Mouse (Mus musculus) limb, embryonic 11.5 days (tissue): Measurements from ENCODE around the gene Hacl1. TPM values are rescaled to one million over a fixed set of nuclear protein-coding genes. Genes with fewer than 3 reads are reported as not detected.

Experiments used
- ATAC-seq: fragments of 200-750 bp; cut with Nextera tagmentation; 2 replicates; pipeline ENCODE4 v1.8.0; 2017; ENCODE audit warnings: low read depth; ENCODE audit not compliant: insufficient number of reproducible peaks, low FRiP score, low TSS enrichment
- DNase-seq: peaks from one replicate; pipeline ENCODE4 v3.0.0-alpha.2; 2015; ENCODE audit warnings: low spot score
- H3K27ac ChIP-seq: fragments of 300-500 bp; sonication (generic); replicated peaks from 2 replicates; pipeline ENCODE4 v1.5.1; 2014; ENCODE audit warnings: low read depth, mild to moderate bottlenecking, low read length
- H3K27me3 ChIP-seq: fragments of 300-500 bp; sonication (generic); 2 replicates; pipeline ENCODE4 v1.6.1; 2014; ENCODE audit warnings: mild to moderate bottlenecking, low read length, mixed read lengths; ENCODE audit not compliant: control insufficient read depth, insufficient read depth
- H3K36me3 ChIP-seq: fragments of 300-500 bp; sonication (generic); 2 replicates; pipeline ENCODE4 v1.6.1; 2014; ENCODE audit warnings: mild to moderate bottlenecking, low read length, moderate library complexity, mixed read lengths; ENCODE audit not compliant: control insufficient read depth, insufficient read depth
- H3K4me1 ChIP-seq: fragments of 300-500 bp; sonication (generic); 2 replicates; pipeline ENCODE4 v1.6.1; 2014; ENCODE audit warnings: low read length, mixed read lengths; ENCODE audit not compliant: control insufficient read depth, insufficient read depth
- H3K4me2 ChIP-seq: fragments of 300-500 bp; sonication (generic); 2 replicates; pipeline ENCODE4 v1.6.1; 2014; ENCODE audit warnings: low read depth, mild to moderate bottlenecking, moderate library complexity; ENCODE audit not compliant: severe bottlenecking
- H3K4me3 ChIP-seq: fragments of 300-500 bp; sonication (generic); 2 replicates; pipeline ENCODE4 v1.5.1; 2014; ENCODE audit warnings: low read depth, low read length
- H3K9ac ChIP-seq: fragments of 300-500 bp; sonication (generic); 2 replicates; pipeline ENCODE4 v1.6.1; 2014; ENCODE audit warnings: mild to moderate bottlenecking, low read length
- H3K9me3 ChIP-seq: fragments of 300-500 bp; sonication (generic); 2 replicates; pipeline ENCODE4 v1.6.1; 2016; ENCODE audit warnings: low read length; ENCODE audit not compliant: control insufficient read depth
- WGBS: fragments of 180-500 bp; shearing (Covaris S2); extraction: QIAGEN DNeasy Blood & Tissue Kit; methylation state at CpG from one replicate; pipeline ENCODE4 v1.1.7; 2014; 5-methylcytosine and 5-hydroxymethylcytosine counted together
- polyA plus RNA-seq: library from polyadenylated mRNA; unstranded; fragments of >200 nt; fragmentation: Nextera tagmentation; extraction: Ambion mirVana; gene quantifications from 2 replicates; pipeline ENCODE4 v1.2.1, GENCODE M21; 2014

Hacl1 gene
- polyA plus RNA-seq, 1 experiment from 2014 or later, result 10.9 TPM

DNA sequence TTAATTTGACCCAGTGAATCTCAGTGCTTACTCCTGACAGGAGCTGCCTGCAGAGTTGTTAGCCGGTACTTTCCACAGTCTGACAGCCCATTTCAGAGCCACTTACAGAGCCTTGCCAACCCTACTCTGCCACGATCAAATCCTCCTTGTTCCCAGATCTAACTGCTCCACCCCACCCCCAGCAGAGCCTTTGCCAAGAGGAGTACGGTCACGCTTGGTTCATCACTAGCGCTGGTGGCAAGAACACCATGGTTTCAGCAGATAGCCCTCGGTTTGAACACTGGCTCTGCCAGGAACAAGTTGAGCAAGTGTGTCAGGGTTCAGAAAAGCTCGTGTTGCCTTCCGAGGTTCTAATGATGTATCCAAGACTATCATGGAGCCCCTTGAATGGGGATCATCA is 54.6 kb downstream of the Hacl1 start:
- Histone ChIP-seq H3K4me3 (no peak overlapping the region), H3K4me1 (no peaks in the 10 kb centered on the region), H3K4me2 (no peak overlapping the region), H3K36me3 (no peaks in the 10 kb centered on the region), H3K27me3 (no peaks in the 10 kb centered on the region), H3K9me3 (no peaks in the 10 kb centered on the region; the same call in 1 of the 2 replicates), H3K27ac (no peak overlapping the region), H3K9ac (no peak overlapping the region)
- no peak for DNase-seq
- ATAC-seq, result no peak
- 89% methylated on average over 8 of the region's 8 CpGs for WGBS

DNA sequence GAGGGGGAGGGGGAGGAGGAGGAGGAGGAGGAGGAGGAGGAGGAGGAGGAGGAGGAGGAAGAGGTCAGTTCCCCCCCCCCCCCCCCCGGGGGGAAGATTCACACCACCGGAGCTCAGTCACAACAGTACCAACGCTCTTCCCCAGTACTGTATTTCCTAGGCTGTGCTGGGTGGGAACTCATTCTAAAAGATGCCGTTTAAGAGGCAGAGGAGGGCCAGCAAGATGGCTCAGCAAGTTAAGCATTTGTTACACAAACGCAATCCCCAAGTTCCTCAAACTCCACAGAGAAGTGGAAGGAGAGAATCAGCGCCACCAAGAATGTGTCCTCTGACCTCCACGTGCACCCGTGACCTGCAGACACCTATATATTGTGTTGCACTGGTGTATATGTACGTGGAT is 58.0 kb downstream of the Hacl1 start:
- H3K4me2 ChIP-seq, result no peak overlapping the region
- no peaks in the 10 kb centered on the region for H3K36me3 ChIP-seq
- 91% methylated on average over 8 of the region's 9 CpGs for WGBS
- no peak overlapping the region for H3K9ac ChIP-seq
- H3K27ac ChIP-seq, result no peak overlapping the region
- H3K27me3 ChIP-seq, result no peaks in the 10 kb centered on the region
- ATAC-seq, result no peak
- no peak for DNase-seq
- H3K4me1 ChIP-seq, result no peaks in the 10 kb centered on the region
- H3K4me3 ChIP-seq, result no peak overlapping the region
- H3K9me3 ChIP-seq, result no peaks in the 10 kb centered on the region

DNA sequence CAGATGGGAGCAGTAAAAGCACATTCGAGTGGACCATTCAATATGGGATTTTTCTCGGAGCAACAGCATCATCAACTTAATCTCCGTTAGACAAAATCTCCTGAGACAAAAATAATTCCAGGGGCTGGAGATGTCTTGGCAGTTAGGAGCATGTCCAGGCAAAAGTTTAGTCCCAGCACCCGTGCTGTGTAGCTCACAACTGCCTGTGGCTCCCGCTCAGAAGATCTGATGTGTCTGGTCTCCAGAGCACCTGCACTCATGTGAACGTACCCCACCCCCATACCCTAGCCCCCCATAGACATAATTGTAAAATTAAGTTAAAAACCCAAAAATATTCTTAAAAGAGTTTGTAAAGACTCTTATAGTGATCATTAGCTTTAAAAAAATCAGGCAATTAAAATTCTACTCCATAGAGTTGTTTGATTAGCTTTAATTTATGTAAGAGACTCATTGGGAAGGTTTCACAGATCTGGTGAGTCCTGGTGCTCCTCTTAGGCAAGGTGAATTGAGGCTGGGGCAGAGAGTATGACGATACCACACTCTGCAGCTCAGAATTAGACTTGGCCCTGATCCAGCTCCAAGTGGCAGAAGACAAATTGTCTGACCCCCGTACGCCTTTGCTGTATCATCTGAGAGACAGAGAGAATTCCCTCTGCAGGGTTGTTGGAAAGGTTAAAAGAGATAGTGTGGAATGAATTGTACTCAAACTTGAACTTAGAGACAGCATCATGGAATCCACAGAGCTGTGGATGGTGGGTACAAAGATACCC is 62.9 kb downstream of the Hacl1 start:
- H3K4me2 ChIP-seq, result no peak overlapping the region

DNA sequence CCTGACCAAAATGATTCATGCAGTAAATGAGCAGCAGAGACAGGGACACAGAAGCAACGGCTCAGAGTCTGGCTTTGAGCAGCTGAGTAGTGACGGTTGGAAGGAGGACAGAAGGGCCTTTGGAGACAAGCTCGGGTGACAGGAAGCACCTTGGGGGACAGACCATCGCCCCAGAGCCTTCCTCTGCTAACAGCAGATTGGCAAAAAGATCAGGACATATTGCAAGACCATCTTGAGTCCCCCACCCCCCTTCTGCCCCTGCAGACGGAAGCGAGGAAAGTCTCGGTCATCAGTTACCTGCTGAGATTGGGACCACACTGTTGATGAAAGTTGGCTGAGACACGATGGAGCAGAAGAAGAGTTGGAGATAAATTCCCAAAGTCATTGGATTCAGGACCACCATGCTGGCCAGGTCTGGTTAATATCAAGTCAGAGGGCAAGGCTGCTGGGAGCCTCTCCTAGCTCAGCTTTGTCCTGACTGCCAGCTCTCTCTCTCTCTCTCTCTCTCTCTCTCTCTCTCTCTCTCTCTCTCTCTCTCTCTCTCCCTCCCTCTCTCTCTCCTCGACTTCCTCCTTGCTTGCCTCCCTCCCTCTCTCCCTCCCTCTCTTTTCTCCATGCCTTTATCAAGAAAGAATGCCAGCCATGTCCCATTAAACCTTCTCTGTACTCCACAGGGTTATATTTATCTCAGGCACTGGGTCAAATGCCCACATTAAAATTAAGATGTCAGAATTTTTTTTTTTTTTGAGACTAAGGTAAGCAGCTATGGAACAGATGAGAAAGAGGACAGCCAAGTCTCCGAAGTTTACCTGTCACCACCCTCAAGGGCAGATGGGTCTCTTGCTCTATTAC is 64.0 kb downstream of the Hacl1 start:
- no peak for ATAC-seq
- Histone ChIP-seq H3K27ac (no peak overlapping the region), H3K27me3 (no peaks in the 10 kb centered on the region), H3K4me1 (peaks cover 17% of the 10 kb centered on the region), H3K4me3 (no peak overlapping the region), H3K9ac (no peak overlapping the region), H3K9me3 (no peaks in the 10 kb centered on the region), H3K36me3 (no peaks in the 10 kb centered on the region), H3K4me2 (no peak overlapping the region)
- 42% methylated on average over 10 of the region's 10 CpGs for WGBS
- no peak for DNase-seq

More for the DNA sequence above, 62.9 kb downstream of the Hacl1 start:
- WGBS, result 54% methylated on average over 9 of the region's 9 CpGs
- H3K27ac ChIP-seq, result no peak overlapping the region
- H3K9ac ChIP-seq, result no peak overlapping the region
- H3K4me3 ChIP-seq, result no peak overlapping the region
- no peaks in the 10 kb centered on the region for H3K36me3 ChIP-seq
- no peaks in the 10 kb centered on the region for H3K27me3 ChIP-seq
- no peaks in the 10 kb centered on the region for H3K9me3 ChIP-seq
- DNase-seq, result no peak
- ATAC-seq, result no peak
- peaks cover 17% of the 10 kb centered on the region for H3K4me1 ChIP-seq

DNA sequence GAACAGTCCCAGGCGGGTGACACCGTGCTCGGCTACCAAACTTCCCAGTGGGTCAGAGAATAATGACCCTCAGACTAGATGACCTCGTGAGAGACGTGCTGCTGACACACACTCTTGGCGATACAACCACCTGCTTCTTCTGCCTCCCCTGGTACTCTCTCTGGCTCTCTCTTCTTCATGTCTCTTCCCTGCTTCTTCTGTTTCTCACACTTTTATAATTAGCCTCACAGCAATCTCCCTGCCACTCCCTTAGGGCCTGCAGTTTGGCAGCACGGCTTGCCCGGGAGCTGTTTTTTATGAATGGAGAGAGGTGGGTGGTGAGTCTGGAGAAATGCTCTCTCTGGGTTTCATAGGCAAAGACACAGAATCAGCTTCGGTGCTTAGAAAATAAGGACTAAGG is 65.2 kb downstream of the Hacl1 start:
- no peak overlapping the region for H3K4me3 ChIP-seq
- no peaks in the 10 kb centered on the region for H3K27me3 ChIP-seq
- no peak overlapping the region for H3K27ac ChIP-seq
- ATAC-seq, result no peak
- no peak overlapping the region for H3K9ac ChIP-seq
- H3K36me3 ChIP-seq, result no peaks in the 10 kb centered on the region
- no peak overlapping the region for H3K4me2 ChIP-seq
- 61% methylated on average over 9 of the region's 9 CpGs for WGBS
- DNase-seq, result no peak
- no peaks in the 10 kb centered on the region for H3K9me3 ChIP-seq
- peaks cover 17% of the 10 kb centered on the region for H3K4me1 ChIP-seq

DNA sequence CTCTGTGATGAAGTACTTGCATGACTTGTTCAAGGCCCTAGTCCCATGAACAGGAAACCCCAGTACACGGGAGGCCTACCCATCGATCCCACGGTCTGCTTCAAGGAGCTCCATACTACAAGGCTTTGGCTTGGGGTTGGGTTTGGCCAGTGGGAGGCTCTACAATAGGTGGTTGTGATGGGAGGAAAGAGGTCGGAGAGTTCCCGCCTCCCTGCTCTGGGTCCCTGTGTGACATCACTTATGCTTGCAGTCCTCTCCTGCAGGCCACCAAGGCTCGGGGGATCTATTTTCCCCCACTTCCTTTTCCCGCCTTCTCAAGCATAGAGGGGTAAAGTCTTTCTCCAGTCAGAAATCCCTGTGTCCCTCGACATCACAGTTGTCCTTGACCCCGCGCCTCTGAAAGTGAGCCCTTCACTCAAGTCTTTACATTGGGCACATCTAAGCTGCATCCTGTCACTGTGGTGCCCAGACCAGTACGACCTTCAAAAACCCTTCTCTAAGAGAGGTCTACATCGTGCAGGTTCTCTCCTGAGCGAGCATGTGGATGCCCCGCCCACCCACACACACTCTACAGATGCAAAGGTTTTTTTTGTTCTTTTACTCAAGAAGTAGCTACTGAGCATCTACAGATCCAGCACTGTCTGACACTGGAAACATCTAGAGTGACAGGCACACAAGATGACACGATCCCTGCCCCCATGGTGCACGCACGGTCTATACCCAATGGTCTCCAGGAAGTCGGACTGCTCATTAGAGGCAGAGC is 66.0 kb downstream of the Hacl1 start:
- Histone ChIP-seq H3K27me3 (no peaks in the 10 kb centered on the region), H3K4me2 (no peak overlapping the region), H3K4me1 (peaks cover 17% of the 10 kb centered on the region), H3K27ac (no peak overlapping the region), H3K4me3 (no peak overlapping the region), H3K36me3 (no peaks in the 10 kb centered on the region), H3K9me3 (no peaks in the 10 kb centered on the region), H3K9ac (no peak overlapping the region)
- no peak for ATAC-seq
- 93% methylated on average over 18 of the region's 18 CpGs for WGBS
- no peak for DNase-seq

DNA sequence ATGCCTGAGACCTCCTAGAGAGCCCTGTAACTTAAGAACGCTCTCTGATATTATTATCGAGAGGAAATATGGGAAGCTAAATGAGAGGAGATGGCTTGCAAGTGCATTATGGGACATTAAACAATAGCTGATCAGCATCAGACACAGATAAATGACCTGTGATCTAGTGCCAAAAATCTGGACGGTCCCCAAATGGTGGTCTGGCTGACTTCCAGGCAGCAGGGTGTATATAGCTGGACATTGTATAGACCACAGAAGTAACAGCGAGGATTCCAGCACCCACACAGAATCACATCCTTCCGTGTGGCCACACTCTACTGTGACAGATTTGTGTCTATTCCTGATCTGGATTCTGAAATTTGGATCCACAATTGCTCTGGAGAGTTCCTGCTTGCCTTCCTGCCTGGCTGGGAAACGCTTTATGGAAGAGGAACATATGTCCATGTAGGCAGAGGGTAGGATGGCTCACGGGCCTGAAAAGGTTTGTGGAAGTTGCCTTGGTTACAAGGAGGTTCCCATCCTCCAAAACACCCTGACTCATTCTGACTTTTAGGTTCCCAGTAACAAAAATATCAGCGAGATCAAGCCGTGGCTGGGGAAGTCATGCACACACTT is 68.4 kb downstream of the Hacl1 start:
- H3K36me3 ChIP-seq, result no peaks in the 10 kb centered on the region
- peaks cover 16% of the 10 kb centered on the region for H3K4me1 ChIP-seq
- 90% methylated on average over 9 of the region's 9 CpGs for WGBS
- no peak overlapping the region for H3K27ac ChIP-seq
- H3K4me2 ChIP-seq, result no peak overlapping the region
- DNase-seq (no peak), ATAC-seq (no peak)
- H3K9ac ChIP-seq, result no peak overlapping the region
- H3K4me3 ChIP-seq, result no peak overlapping the region
- H3K27me3 ChIP-seq, result no peaks in the 10 kb centered on the region
- no peaks in the 10 kb centered on the region for H3K9me3 ChIP-seq

DNA sequence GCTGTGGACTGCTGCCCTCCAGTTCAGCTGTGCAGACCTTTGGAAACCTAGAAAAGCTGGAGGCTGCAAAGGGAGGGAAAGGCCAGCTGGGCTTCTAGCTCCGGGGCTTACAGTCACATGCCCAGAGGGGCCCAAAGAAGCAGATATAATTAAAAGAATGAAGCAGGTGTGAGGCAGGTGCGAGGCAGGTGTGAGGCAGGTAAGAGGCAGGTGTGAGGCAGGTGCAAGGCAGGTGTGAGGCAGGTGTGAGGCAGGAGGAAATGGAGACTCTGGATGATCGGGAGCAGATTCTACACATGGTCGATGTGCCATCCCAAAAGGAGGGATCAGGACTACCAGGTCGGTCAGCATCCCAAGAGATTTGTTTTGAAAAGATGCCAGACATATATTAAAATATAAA is 69.7 kb downstream of the Hacl1 start:
- no peaks in the 10 kb centered on the region for H3K36me3 ChIP-seq
- peaks cover 7% of the 10 kb centered on the region for H3K4me1 ChIP-seq
- no peak overlapping the region for H3K4me3 ChIP-seq
- 88% methylated on average over 5 of the region's 5 CpGs for whole genome bisulfite sequencing
- no peak overlapping the region for H3K4me2 ChIP-seq
- H3K9me3 ChIP-seq, result no peaks in the 10 kb centered on the region
- no peaks in the 10 kb centered on the region for H3K27me3 ChIP-seq
- no peak overlapping the region for H3K9ac ChIP-seq
- H3K27ac ChIP-seq, result no peak overlapping the region
- DNase-seq (no peak), ATAC-seq (no peak)
